Mouse (Mus musculus) megakaryocyte, embryonic 14.5 days (primary cell): ENCODE data around the gene Gm45015.

Source experiments
- FLI1 ChIP-seq: IDR thresholded peaks from 2 replicates; pipeline ENCODE4 v1.6.1; 2012; ENCODE audit warnings: low read length, inconsistent platforms, mixed read lengths
- GATA1 ChIP-seq: IDR thresholded peaks from 3 replicates; pipeline ENCODE4 v1.6.1; 2012; ENCODE audit warnings: mixed read lengths, low read length, inconsistent platforms, borderline replicate concordance

DNA sequence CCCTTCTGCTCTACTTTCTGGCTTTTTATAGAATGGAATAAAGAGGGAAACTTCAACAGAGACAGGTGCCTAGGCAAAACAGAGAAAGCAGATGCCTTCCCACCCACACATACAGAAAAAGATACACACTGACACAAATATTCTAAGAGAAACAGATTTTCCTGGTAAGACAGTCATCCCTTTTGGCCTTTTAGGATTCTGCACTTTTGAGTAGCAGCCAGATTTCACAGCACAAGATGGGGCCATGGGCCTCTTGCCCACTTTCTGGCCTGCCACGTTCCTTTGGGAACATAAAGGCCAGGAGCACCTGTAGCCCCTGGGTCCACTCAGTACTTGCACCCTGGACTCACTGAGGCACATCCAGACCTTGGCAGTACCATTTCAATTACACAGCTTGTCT is 7.7 kb upstream of the Gm45015 start:
- TF ChIP-seq GATA1 (no peak), FLI1 (no peak)
